Mouse (Mus musculus): ENCODE measurements around the gene Sorbs2. TPM values are rescaled to one million over a fixed set of nuclear protein-coding genes. Genes with fewer than 3 reads are reported as not detected.

The Sorbs2 gene
- total RNA-seq (2023) = 3.3 TPM

GRCm38 (mm10) chr8:45507634-45508321 is at the start of gene Sorbs2:
Gene Sorbs2 (plus strand): TSS chr8:45507788.

Other genes with a start within 250 kb of the Sorbs2 start
- not detected for gene F11, start 245.8 kb upstream of the Sorbs2 start, total RNA-seq (2023)
- not detected for gene Klkb1, start 212.9 kb upstream of the Sorbs2 start, total RNA-seq (2023)
- not detected for gene Gm45753, start 199.3 kb upstream of the Sorbs2 start, total RNA-seq (2023)
- 6.3 TPM for gene Cyp4v3, start 174.6 kb upstream of the Sorbs2 start, total RNA-seq (2023)
- 0.18 TPM for gene Fam149a, start 125.5 kb upstream of the Sorbs2 start, total RNA-seq (2023)
- 1.2 TPM for gene Tlr3, start 96.7 kb upstream of the Sorbs2 start, total RNA-seq (2023)